Mouse (Mus musculus) olfactory bulb, adult 2 months (tissue): Measurements from ENCODE around the gene Pam.

Experiments
- CTCF ChIP-seq: fragments of 200-500 bp; IDR thresholded peaks from 2 replicates; pipeline ENCODE4 v1.5.1; 2012; ENCODE audit warnings: low read depth, mild to moderate bottlenecking, low read length, moderate library complexity; ENCODE audit not compliant: insufficient read depth
- POLR2A ChIP-seq: fragments of 200-500 bp; IDR thresholded peaks from 2 replicates; pipeline ENCODE4 v1.6.1; 2012; ENCODE audit warnings: mild to moderate bottlenecking, low read depth, low read length, moderate library complexity; ENCODE audit not compliant: insufficient read depth

DNA sequence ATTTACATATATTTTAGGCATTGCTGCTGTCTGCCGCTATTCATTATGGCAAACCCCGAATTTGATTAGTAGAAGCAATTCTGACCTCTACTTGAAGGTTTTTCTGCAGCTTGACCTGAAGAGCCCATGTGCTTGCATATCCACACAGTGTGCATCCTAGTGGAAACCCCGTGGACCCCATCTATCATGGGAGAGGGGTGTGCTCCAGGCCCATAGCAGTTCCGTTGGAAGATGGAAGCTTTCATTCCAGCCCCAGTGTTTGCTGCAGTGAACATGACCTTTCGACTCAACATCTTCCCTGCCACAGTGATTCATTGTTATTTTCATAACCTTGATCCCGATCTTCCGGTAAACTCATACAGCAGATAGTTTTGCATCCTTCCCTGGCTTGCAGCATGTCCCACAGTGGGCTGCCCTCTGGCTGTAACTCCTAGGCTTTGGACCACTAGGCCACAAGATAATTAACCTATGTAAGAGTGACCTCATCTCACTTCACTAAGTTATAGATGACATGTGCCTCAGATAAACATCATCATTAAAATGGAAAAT lies 191.5 kb downstream of the Pam start:
- TF ChIP-seq CTCF (no peak), POLR2A (no peak)
